Mouse (Mus musculus): ENCODE results near the gene Dbx1. TPM values are rescaled to one million over a fixed set of nuclear protein-coding genes. Genes with fewer than 3 reads are reported as not detected.

The Dbx1 gene
- polyA plus RNA-seq (2014; fragmentation: Nextera tagmentation; extraction: Ambion mirVana), result 14.0 and 52.8 TPM in 2 replicates

- ATAC-seq (ENCODE audit: low FRiP score, low TSS enrichment) (peak; percentile 76), DNase-seq (peak; percentile 76)
- 0 out of 2 replicates have a peak within 1 kb of the TSS, but pooled peaks have one; percentile 37 for H3K27ac ChIP-seq (replicated peaks; ENCODE audit: low read depth, low read length)
These were observed at the start of gene Dbx1 for GRCm38 (mm10) chr7:49636491-49637115. TSS of gene Dbx1 (minus strand) at chr7:49636849.

GRCm38 (mm10) chr7:49678826-49679377, 42.3 kb upstream of the Dbx1 start:
- 10% methylated on average over 9 of the region's 9 CpGs for WGBS
- no peak for DNase-seq
- 0 out of 2 replicates have a peak, but pooled peaks have one; percentile 43 for ATAC-seq (ENCODE audit: low FRiP score, low TSS enrichment)

More at GRCm38 (mm10) chr7:49636491-49637115, at the start of gene Dbx1:
- peak within 1 kb of the TSS; percentile 48 for H3K4me2 ChIP-seq (ENCODE audit: low read length)
- peaks cover 86% of the 10 kb centered on the region for H3K27me3 ChIP-seq (ENCODE audit: control insufficient read depth, insufficient read depth, low read length)
- under 1% methylated on average over 33 of the region's 33 CpGs for WGBS
- H3K36me3 ChIP-seq (ENCODE audit: control insufficient read depth, insufficient read depth, low read length), result no peaks in the 10 kb centered on the region
- H3K9ac ChIP-seq (replicated peaks; ENCODE audit: low read length), result peak within 1 kb of the TSS; percentile 40; the same call in 1 of the 2 replicates
- H3K9me3 ChIP-seq (ENCODE audit: control insufficient read depth, low read length), result no peaks in the 10 kb centered on the region
- H3K4me1 ChIP-seq (ENCODE audit: control insufficient read depth, insufficient read depth, low read length), result peaks cover 18% of the 10 kb centered on the region; the same call in 1 of the 2 replicates
- peak within 1 kb of the TSS; percentile 32 for H3K4me3 ChIP-seq (replicated peaks; ENCODE audit: low read depth, low read length)

GRCm38 (mm10) chr7:49678100-49678825, 41.6 kb upstream of the Dbx1 start:
- Histone ChIP-seq H3K4me2 (ENCODE audit: low read length) (no peak overlapping the region), H3K9me3 (ENCODE audit: control insufficient read depth, low read length) (no peaks in the 10 kb centered on the region), H3K9ac (replicated peaks; ENCODE audit: low read length) (no peak overlapping the region), H3K4me3 (replicated peaks; ENCODE audit: low read depth, low read length) (no peak overlapping the region), H3K27me3 (ENCODE audit: control insufficient read depth, insufficient read depth, low read length) (peaks cover 78% of the 10 kb centered on the region), H3K27ac (replicated peaks; ENCODE audit: low read depth, low read length) (no peak overlapping the region), H3K36me3 (ENCODE audit: control insufficient read depth, insufficient read depth, low read length) (no peaks in the 10 kb centered on the region), H3K4me1 (ENCODE audit: control insufficient read depth, insufficient read depth, low read length) (peaks cover 8% of the 10 kb centered on the region; the same call in 1 of the 2 replicates)
- under 1% methylated on average over 22 of the region's 22 CpGs for WGBS
- no peak for ATAC-seq (ENCODE audit: low FRiP score, low TSS enrichment)
- peak; percentile 67 for DNase-seq

More at GRCm38 (mm10) chr7:49678826-49679377, 42.3 kb upstream of the Dbx1 start:
- Histone ChIP-seq H3K4me1 (ENCODE audit: control insufficient read depth, insufficient read depth, low read length) (peaks cover 8% of the 10 kb centered on the region; the same call in 1 of the 2 replicates), H3K36me3 (ENCODE audit: control insufficient read depth, insufficient read depth, low read length) (no peaks in the 10 kb centered on the region), H3K27ac (replicated peaks; ENCODE audit: low read depth, low read length) (no peak overlapping the region), H3K9me3 (ENCODE audit: control insufficient read depth, low read length) (no peaks in the 10 kb centered on the region), H3K4me2 (ENCODE audit: low read length) (no peak overlapping the region), H3K9ac (replicated peaks; ENCODE audit: low read length) (no peak overlapping the region), H3K4me3 (replicated peaks; ENCODE audit: low read depth, low read length) (no peak overlapping the region), H3K27me3 (ENCODE audit: control insufficient read depth, insufficient read depth, low read length) (peaks cover 76% of the 10 kb centered on the region)

GRCm38 (mm10) chr7:49677166-49677565, 40.5 kb upstream of the Dbx1 start:
- Histone ChIP-seq H3K4me2 (ENCODE audit: low read length) (no peak overlapping the region), H3K4me1 (ENCODE audit: control insufficient read depth, insufficient read depth, low read length) (peaks cover 8% of the 10 kb centered on the region; the same call in 1 of the 2 replicates), H3K9me3 (ENCODE audit: control insufficient read depth, low read length) (no peaks in the 10 kb centered on the region), H3K36me3 (ENCODE audit: control insufficient read depth, insufficient read depth, low read length) (no peaks in the 10 kb centered on the region), H3K27me3 (ENCODE audit: control insufficient read depth, insufficient read depth, low read length) (peaks cover 70% of the 10 kb centered on the region), H3K4me3 (replicated peaks; ENCODE audit: low read depth, low read length) (no peak overlapping the region), H3K9ac (replicated peaks; ENCODE audit: low read length) (no peak overlapping the region), H3K27ac (replicated peaks; ENCODE audit: low read depth, low read length) (no peak overlapping the region)
- no peak for ATAC-seq (ENCODE audit: low FRiP score, low TSS enrichment)
- under 1% methylated on average over 9 of the region's 9 CpGs for WGBS
- DNase-seq, result peak; percentile 55

GRCm38 (mm10) chr7:49676627-49677026, 40.0 kb upstream of the Dbx1 start:
- peaks cover 66% of the 10 kb centered on the region for H3K27me3 ChIP-seq (ENCODE audit: control insufficient read depth, insufficient read depth, low read length)
- no peak overlapping the region for H3K9ac ChIP-seq (replicated peaks; ENCODE audit: low read length)
- no peak overlapping the region for H3K4me2 ChIP-seq (ENCODE audit: low read length)
- H3K36me3 ChIP-seq (ENCODE audit: control insufficient read depth, insufficient read depth, low read length), result no peaks in the 10 kb centered on the region
- 8% methylated on average over 5 of the region's 5 CpGs for WGBS
- no peak for DNase-seq
- H3K9me3 ChIP-seq (ENCODE audit: control insufficient read depth, low read length), result no peaks in the 10 kb centered on the region
- no peak overlapping the region for H3K4me3 ChIP-seq (replicated peaks; ENCODE audit: low read depth, low read length)
- peaks cover 8% of the 10 kb centered on the region; the same call in 1 of the 2 replicates for H3K4me1 ChIP-seq (ENCODE audit: control insufficient read depth, insufficient read depth, low read length)
- H3K27ac ChIP-seq (replicated peaks; ENCODE audit: low read depth, low read length), result no peak overlapping the region
- ATAC-seq (ENCODE audit: low FRiP score, low TSS enrichment), result no peak

DNA sequence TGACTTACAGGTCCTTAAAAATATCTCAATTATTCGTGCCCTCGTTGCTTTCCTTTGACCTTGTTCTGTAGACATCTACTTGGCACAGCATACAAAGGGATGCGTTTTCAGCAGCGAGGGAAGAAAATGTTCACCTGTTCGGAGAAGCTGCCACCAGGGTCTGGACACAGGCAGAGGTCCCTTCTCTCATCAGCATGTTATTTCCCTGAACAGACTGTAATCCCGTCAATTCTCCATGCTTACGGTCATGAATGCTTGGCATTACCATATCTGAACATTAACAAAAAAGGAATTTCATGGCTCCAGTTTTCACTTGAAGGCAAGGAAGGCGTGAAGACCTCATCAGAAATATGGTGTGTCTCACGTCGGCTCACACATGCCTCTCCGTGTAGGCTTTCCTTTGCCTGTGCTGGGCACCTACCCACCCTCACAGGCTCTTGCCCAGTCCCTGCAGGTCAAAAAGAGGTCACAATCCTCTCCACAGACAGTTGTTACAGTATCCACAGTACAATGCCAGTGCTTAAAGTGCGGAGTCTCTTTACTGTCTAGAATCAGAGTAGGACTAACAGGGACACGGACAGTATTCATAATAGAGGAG, 31.7 kb upstream of the Dbx1 start:
- 38% methylated on average over 13 of the region's 13 CpGs for WGBS
- Histone ChIP-seq H3K4me1 (ENCODE audit: control insufficient read depth, insufficient read depth, low read length) (no peaks in the 10 kb centered on the region), H3K27me3 (ENCODE audit: control insufficient read depth, insufficient read depth, low read length) (peaks cover 50% of the 10 kb centered on the region), H3K36me3 (ENCODE audit: control insufficient read depth, insufficient read depth, low read length) (no peaks in the 10 kb centered on the region), H3K27ac (replicated peaks; ENCODE audit: low read depth, low read length) (no peak overlapping the region), H3K4me3 (replicated peaks; ENCODE audit: low read depth, low read length) (no peak overlapping the region), H3K9ac (replicated peaks; ENCODE audit: low read length) (no peak overlapping the region), H3K4me2 (ENCODE audit: low read length) (no peak overlapping the region), H3K9me3 (ENCODE audit: control insufficient read depth, low read length) (no peaks in the 10 kb centered on the region)
- ATAC-seq (ENCODE audit: low FRiP score, low TSS enrichment), result peak; percentile 58; the same call in 1 of the 2 replicates
- peak; percentile 56 for DNase-seq

DNA sequence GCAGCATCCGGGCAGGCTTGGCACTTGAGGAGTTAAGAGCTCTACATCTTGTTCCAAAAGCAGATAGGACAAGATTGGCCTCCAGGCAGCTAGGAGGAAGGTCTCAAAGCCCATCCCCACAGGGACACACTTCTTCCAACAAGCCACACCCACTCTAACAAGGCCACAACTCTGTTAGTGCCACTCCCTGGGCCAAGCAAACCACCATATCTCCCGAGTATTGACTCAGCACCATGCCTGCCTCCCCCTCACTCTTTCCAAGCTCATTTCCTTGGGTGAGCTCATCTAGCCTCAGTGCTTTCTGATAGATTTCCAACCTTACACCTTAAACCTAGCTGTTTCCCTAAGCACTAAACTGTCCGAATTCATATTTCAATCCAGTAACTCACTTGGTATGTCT, 26.9 kb upstream of the Dbx1 start:
- 89% methylated on average over 3 of the region's 3 CpGs for WGBS
- H3K4me1 ChIP-seq (ENCODE audit: control insufficient read depth, insufficient read depth, low read length), result no peaks in the 10 kb centered on the region
- H3K36me3 ChIP-seq (ENCODE audit: control insufficient read depth, insufficient read depth, low read length), result no peaks in the 10 kb centered on the region
- no peak overlapping the region for H3K27ac ChIP-seq (replicated peaks; ENCODE audit: low read depth, low read length)
- ATAC-seq (ENCODE audit: low FRiP score, low TSS enrichment) (no peak), DNase-seq (no peak)
- H3K4me3 ChIP-seq (replicated peaks; ENCODE audit: low read depth, low read length), result no peak overlapping the region
- H3K9me3 ChIP-seq (ENCODE audit: control insufficient read depth, low read length), result no peaks in the 10 kb centered on the region
- H3K27me3 ChIP-seq (ENCODE audit: control insufficient read depth, insufficient read depth, low read length), result peaks cover 59% of the 10 kb centered on the region
- no peak overlapping the region for H3K9ac ChIP-seq (replicated peaks; ENCODE audit: low read length)
- no peak overlapping the region for H3K4me2 ChIP-seq (ENCODE audit: low read length)

- Histone ChIP-seq H3K27ac (replicated peaks; ENCODE audit: low read depth, low read length) (no peak overlapping the region), H3K27me3 (ENCODE audit: control insufficient read depth, insufficient read depth, low read length) (peaks cover 67% of the 10 kb centered on the region), H3K36me3 (ENCODE audit: control insufficient read depth, insufficient read depth, low read length) (no peaks in the 10 kb centered on the region), H3K9ac (replicated peaks; ENCODE audit: low read length) (no peak overlapping the region), H3K4me1 (ENCODE audit: control insufficient read depth, insufficient read depth, low read length) (no peaks in the 10 kb centered on the region), H3K4me2 (ENCODE audit: low read length) (no peak overlapping the region), H3K9me3 (ENCODE audit: control insufficient read depth, low read length) (no peaks in the 10 kb centered on the region), H3K4me3 (replicated peaks; ENCODE audit: low read depth, low read length) (no peak overlapping the region)
- no peak for ATAC-seq (ENCODE audit: low FRiP score, low TSS enrichment)
- 14% methylated on average over 7 of the region's 7 CpGs for WGBS
- no peak for DNase-seq
These were observed 25.9 kb upstream of the Dbx1 start for GRCm38 (mm10) chr7:49662492-49663026.

All from midbrain, embryonic 14.5 days (tissue).